Mouse (Mus musculus) c-Kit-positive CD71-positive TER-119-positive erythroid progenitor cells, embryonic 14.5 days (primary cell): ENCODE measurements around the gene Atp6ap2.
"Not testable (repeated sequence)": the region's sequence is repeated elsewhere in the genome, so short reads cannot be mapped to it uniquely, and the experiment has no call there.

ENCODE experiments used
- DNase-seq: peaks from one replicate; pipeline ENCODE4 v3.0.0-alpha.2; 2013; ENCODE audit warnings: low spot score

Gene Atp6ap2

DNA sequence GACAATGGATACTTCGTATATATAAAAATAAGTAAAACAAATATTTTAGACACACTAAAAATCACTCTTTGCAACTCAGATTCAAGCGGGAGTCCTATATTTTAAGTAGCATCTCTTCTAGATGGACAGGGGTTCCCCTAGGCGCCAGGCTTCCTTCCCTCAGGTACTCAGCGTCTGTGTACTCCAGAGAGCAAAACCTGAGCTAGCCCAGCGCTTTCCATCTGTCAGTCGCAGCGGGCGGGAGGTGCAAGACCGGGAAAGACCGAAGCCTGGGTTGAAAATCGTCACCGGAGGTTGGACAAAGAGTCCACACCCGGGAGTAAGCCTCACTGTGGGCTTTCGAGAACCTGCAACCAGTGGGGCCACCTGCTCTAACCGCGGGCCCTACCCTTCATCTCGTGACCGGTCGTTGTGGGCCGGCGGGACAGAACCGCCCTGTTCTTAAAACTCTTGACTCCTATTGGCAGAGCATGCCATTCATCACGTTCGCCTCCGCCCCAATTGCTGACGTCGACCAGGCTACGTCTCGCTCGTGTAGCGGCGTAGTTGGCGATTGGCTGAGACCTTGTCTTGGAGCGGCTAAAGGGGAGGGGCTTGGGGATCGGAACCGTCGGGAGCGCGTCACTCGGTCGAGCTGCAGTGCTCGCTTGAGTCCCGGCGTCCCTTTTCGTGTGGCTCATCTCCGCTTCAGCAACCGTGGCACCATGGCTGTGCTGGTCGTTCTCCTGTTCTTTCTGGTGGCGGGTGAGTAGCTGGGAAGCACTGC, at the start of gene Atp6ap2:
Gene Atp6ap2 (plus strand): TSS at position 610 of the 766 bp plus-strand sequence.
- peak; percentile 93 for DNase-seq

DNA sequence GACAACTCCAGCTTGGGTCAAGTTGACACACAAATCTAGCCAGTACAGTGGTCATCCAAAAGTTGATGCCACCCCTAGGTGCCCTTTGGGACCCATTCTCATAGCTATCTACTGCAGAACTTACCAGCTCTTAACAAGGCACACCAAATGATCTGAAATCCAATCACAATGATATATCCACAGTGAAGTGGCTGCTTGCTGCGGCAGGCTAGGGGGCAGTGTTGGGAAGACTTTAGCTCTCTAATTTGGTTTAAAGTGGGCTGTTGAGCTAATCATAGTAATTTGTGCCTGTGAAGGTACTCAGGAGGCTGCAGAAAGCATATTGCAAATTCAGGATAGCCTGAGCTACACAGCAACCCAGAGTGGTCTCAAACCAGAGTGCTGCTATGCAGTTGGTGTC, 43.2 kb upstream of the Atp6ap2 start:
- no peak for DNase-seq

DNA sequence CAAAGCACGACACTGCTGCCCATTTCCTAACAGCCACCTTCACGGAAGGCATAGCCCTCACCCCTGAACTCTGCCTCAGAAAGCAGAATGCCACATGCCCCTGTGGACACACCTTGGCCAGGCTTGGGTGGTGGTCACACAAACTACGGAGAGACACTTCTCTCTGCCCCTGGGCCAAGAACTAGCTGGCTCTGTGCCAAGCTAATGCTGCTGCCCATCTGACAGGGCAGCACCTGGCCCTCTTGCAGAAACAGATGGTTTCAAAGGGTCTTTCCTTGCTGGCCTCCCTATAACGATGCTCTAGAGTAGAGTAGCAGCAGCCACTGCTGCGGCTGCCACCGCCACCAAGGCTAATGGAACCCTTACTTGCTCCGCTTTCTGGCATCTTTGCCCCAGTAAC, 30.5 kb upstream of the Atp6ap2 start:
- no peak for DNase-seq

DNA sequence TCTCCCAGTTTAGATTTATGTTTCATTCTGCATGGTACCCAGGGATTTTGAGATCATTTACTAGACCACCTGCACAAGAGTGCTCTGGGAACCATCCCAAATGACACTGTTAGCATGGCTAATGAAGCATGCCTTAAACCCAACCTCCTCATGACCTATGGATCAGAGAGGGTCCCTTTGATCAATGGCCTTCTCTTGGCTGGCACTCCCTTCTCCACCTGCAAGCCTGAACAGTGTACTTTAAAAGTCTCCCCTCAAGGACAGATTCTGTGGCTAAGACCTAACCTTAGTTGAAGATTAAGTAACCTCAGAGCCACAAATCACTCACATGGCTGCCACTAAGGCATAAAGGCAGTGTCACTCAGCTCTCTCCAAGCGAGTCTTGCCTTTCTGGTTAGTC, 16.2 kb upstream of the Atp6ap2 start:
- no peak for DNase-seq

DNA sequence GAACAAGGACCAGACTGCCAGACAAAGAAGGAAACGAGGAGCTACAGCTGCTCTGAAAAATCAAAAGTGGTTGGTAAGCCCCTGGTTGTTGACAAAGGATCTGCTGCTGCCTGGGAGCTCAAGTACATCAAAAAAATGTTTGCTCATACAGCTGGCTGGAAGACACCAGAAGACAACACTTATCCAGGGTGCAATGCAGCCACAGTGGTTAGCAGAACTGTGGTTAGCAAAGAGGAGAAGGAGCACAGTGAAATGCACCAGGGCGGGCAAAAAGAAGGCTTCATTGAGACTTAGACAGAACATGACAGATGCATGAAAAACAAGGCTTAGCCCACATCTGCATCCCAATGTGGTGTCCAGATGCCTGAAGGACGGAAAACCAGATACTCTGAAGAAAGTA, 9.7 kb upstream of the Atp6ap2 start:
- DNase-seq: no peak

DNA sequence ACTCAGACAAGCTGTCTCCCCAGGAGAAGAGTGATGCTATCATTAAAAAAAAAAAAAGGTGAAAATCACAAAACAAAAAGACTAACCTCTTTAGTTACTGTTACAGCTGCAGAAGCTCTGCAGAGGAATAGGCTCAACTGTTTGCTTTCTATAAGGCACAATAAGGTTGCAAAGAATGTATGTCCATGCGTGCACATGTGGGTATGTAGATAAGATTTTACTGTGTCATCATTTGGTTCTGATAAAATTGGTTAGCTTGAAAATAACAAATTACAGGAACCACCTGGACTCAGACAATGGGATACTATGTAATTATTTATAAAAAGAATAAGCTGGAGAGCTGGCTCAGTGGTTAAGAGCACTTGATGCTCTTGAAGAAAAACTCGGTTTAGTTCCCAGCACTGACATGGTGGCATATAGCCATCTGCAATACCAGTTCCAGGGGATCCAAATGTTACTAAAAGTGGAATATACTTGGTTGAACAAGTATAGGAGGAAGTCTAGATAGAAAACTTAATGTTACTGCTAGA, 9.2 kb upstream of the Atp6ap2 start:
- DNase-seq: no peak

DNA sequence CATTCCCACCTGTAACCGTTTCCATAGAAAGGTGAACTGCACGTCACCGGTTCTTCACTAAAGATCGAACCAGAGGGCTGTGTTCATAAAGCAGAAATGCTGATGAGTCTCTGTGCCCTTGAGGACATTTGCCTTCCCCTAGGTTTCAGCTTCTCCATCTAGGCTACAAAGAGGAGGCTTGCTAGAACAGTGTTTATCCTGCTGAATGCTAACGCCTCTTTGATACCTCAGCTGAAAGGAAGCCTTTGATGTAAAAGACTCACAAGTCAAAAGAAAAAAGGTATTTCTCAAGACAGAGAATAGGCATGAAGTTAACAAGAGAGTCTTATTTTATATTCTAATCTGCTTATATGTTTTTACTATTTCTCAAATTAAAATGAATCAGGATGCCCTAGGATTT, 4.3 kb upstream of the Atp6ap2 start:
- DNase-seq: no peak

DNA sequence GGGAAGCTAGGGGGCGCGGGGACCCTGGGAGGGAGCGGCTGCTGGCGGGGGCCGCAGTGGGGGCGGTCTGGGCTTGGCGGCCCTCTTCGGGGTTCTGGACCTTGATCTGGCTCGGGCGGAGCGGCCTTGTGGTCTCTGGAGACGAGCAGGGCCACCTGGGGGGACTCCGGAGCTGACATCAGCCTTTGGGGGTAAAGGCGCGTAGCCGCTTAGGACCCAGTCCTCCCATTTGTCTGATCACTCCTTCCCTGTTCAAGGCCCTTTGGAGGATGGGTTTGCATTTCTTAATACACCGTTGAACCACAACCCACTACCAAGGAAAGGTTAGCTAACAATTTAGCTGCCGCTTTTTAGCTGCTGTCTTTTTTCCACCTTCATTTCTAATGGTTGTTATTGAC, 356 bp downstream of the Atp6ap2 start:
- no peak for DNase-seq

DNA sequence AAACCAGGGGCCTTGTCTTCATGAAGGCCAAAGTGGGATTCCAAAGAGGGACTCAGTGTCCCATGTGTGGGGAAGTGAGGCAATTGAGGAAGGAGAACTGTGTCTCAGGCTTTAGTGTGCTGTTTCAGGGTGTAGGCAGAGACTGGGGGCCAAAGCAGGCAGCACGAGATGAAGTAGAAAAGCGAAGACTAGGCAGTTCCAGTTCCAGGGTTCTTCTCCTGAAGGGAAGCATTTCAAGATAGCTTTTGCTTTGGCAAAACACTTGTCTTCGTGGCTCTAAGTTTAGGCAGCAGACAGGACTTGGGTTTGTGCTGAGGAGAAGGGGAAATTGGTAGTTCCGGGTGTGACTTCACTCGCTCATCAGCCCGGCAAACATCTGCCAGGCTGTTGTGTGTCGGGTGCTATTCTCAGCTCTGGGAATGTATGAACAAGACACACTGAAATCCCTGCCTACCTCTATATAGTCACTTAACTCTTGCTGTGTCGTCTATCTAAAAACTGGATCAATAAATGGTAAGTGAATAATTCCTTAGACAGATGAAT, 3.9 kb downstream of the Atp6ap2 start:
- DNase-seq: no peak

DNA sequence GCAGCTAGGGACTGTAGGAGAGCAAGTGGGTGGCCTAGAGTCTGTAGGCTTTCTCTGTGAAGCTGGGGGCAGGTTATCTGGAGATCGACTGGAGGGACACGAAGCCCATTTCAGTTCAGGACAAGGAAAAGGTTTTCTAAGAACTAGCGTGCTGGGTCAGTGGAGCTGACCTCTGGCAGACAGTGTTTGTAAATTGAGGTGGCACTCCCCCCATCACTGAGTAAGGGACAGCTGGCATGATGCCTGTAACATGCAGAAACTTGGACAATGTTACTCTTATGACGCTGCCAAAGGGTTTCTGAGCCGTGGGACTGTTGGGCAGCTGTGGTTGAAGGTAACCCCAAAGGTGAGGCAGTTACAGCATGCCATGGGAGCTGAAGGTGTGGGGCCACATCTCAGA, 4.4 kb downstream of the Atp6ap2 start:
- DNase-seq: no peak

DNA sequence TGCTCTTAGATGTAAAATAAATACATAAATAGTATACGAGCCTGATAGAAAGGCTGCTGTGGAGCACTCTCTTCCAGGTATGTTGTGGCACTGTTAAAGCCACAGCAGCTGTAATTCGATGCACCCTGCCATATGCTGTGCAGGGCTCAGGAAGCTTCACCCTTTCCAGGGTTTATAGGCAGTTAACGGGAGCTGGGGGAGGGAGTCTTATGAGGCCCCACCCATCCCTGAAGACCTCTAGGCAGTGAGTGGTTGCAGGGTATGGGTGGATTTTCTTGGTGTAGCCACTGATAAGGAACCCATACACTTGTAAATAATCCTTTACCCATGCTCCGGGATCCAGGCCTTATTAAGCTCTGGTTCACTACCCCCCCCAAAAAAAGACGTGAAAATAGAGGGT, 6.2 kb downstream of the Atp6ap2 start:
- DNase-seq: no peak

DNA sequence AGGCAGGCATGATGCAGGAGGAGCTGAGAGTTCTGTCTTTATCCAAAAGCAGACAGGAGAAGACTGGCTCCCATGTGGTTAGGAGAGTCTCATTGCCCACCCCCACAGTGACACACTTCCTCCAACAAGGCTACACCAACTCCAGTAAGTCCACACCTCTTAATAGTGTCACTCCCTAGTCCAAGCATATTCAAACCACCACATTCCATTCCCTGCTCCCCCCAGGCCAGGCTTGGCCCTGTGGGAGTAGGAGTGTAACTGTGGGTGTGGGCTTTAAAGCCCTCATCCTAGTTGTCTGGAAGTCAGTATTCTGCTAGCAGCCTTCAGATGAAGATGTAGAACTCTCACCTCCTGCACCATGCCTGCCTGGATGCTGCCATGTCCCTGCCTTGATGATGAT, 22.9 kb downstream of the Atp6ap2 start:
- DNase-seq: not testable (repeated sequence)

DNA sequence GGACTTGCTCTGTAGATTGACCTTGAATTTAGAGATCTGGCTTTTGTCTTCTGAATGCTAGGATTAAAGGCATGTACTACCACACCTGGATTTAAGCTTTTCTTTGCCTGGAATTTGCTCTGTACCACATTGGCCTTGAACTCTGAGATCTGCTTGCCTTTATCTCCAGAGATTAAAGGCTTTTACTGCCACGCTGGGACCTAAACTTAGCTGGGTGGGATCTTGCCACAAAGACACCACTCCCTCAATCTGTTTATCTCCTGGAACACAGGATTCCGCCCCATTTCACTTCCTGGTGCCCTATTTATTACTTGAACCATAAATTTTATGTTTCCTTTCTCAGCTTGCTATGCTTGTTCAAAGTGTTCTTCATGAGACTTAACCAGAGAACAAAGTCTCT, 23.6 kb downstream of the Atp6ap2 start:
- DNase-seq: no peak

DNA sequence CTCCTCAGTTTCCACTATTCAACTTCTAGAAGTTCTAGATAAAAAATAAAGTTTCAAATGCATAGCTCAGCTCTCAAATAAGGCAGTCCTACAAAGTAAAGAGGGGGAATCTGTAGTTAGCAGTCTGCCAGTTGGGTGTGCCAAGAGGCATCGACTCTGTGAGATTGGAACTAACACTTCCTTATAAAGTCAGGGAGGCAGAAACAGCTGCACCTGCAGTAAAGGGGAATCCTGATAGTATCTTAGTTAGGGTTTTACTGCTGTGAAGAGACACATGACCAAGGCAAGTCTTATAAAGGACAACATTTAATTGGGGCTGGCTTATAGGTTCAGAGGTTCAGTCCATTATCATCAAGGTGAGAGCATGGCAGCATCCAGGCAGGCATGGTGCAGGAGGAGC, 24.8 kb downstream of the Atp6ap2 start:
- DNase-seq: not testable (repeated sequence)

DNA sequence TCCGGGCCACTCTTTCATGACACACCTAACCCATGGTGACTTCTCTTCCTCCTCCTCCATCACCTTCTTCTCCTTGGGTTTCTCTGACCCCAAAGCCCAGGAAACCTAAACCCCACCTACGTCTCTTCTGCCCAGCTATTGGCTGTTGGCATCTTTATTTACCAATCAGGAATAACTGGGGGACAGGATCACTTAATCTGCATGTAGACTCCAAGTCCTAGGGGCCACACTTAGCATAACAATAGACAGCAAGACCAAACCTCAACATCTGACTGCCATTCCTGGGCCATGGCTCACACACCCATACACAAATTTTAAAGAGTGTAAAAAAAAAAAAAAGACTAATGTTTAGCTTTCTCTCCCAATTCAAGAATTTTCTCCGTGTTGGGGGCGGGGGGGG, 37.5 kb downstream of the Atp6ap2 start:
- no peak for DNase-seq

DNA sequence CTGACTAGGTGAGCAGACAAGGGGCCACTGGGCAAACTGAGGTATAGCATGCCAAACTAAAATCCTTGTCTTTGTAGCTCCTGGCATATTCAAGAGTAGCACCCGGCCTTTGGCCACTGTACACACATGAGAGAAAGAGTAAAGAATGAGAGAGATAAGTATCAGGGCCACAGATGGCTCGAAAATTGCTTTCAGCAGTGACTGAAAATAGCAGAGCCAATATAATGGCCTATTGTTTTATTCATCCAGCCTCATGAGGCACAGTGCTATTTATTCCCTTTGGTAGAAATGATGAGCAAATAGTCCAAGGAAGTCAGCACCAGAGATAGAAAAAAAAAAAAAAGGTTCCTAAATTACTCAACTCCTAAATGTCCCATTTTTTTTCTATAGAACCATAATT, 57.4 kb downstream of the Atp6ap2 start:
- DNase-seq: no peak

DNA sequence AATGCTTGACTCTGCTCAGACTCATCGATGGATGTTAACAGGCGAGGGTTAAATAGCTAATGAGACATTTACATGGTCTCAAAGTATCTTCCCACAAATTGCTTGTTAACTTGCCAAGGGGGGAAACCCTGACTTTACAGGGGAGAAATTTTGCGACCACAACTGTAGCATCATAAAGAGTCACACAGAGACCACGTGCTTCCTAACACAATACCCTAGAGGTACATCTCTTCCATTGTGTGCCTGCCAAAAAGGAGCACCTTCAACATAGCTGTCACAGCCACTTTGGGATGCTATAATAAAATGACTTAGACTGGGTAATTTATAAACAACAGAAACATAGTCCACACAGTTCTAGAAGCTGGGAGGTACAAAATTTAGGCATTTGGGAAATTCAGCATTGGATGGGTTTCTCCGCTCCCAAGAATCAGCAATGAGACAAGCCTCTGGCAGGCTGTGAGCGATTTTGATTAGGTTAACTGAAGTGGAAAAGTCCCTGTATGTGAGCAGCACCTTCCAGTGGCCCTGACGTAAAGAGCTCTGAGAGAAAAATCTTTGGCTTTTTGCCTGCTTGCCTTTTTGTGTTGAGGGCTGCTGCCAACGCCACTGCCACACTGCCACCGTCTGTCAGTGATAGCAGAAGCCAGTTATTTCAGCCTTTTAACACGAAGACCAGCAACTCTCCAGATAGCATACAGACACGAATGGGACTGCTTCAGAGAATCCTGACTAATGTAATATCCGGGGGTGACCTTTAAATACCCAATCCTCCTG, 58.1 kb downstream of the Atp6ap2 start:
- no peak for DNase-seq

DNA sequence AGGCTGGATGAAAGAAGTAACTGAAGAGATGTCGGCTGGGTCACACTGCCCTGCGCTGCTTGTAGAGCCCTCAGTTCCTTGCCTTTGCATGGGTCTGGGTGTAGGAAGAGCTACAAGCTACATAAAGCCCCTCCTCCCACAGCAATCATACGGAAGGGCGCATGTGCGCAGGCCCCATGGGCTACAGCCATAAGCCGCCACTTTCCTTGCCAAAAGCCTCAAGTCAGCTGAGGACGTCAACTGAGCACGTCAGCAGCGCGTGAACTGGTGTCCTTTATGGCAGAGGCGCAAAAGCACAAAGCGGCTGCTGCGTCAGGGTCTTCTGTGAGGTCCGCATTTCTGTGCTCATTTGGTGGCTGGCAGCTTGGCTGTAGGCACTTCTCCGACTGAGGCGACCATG, 64.3 kb downstream of the Atp6ap2 start:
- DNase-seq: no peak

DNA sequence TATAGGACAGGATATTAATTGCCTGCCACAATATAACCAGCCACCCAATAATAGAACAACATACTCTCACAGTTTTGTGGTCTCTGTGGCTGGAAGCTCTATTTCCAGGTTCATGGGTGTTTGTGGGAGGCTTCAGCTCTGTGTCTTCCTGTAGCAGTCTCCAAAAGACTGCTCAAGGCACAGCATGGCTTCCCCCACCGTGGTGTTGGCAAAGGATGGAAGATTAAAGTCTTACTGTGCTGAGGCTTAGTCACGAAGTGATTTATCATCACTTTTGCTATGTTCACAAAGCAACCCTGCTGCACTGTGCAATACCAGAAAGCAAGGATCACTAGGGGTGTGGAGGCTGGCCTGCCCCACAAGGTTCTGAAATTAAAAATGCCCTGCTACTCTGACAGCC, 66.3 kb downstream of the Atp6ap2 start:
- no peak for DNase-seq
